Mouse (Mus musculus) embryo, embryonic 10.5 days (tissue): ENCODE measurements around the gene Mtmr14.

Experiments used
- DNase-seq: peaks from one replicate; pipeline ENCODE4 v3.0.0-alpha.2; 2015; ENCODE audit warnings: low spot score

The Mtmr14 gene

GRCm38 (mm10) chr6:113237542-113238270, at the start of gene Mtmr14:
TSS of gene Mtmr14 (plus strand) at chr6:113237843.
- peak; percentile 98 for DNase-seq

- peak; percentile 73 for DNase-seq
These were observed 43.7 kb upstream of the Mtmr14 start for GRCm38 (mm10) chr6:113193765-113194460.

- no peak for DNase-seq
These were observed 43.2 kb upstream of the Mtmr14 start for GRCm38 (mm10) chr6:113194517-113194840.

- DNase-seq: peak; percentile 71
These were observed 42.6 kb upstream of the Mtmr14 start, which contains the start of gene Lhfpl4 for GRCm38 (mm10) chr6:113194841-113195595. TSS of gene Lhfpl4 (minus strand) at chr6:113195384.

- DNase-seq: peak; percentile 40
These were observed 42.0 kb upstream of the Mtmr14 start for GRCm38 (mm10) chr6:113195596-113195992.

GRCm38 (mm10) chr6:113216280-113216679, 21.4 kb upstream of the Mtmr14 start:
- DNase-seq: no peak

GRCm38 (mm10) chr6:113225798-113226197, 11.8 kb upstream of the Mtmr14 start:
- no peak for DNase-seq

GRCm38 (mm10) chr6:113226705-113227104, 10.9 kb upstream of the Mtmr14 start:
- DNase-seq: no peak

- no peak for DNase-seq
These were observed 2.5 kb upstream of the Mtmr14 start for GRCm38 (mm10) chr6:113235141-113235540.

GRCm38 (mm10) chr6:113238442-113238841, 799 bp downstream of the Mtmr14 start:
- peak; percentile 2 for DNase-seq

GRCm38 (mm10) chr6:113242753-113243152, 5.1 kb downstream of the Mtmr14 start:
- no peak for DNase-seq

GRCm38 (mm10) chr6:113245585-113245984, 7.9 kb downstream of the Mtmr14 start:
- no peak for DNase-seq

GRCm38 (mm10) chr6:113250786-113251185, 13.1 kb downstream of the Mtmr14 start:
- DNase-seq: no peak

- DNase-seq: no peak
These were observed 14.3 kb downstream of the Mtmr14 start for GRCm38 (mm10) chr6:113251921-113252320.

GRCm38 (mm10) chr6:113254899-113255298, 17.3 kb downstream of the Mtmr14 start:
- no peak for DNase-seq

GRCm38 (mm10) chr6:113261174-113261858, 23.7 kb downstream of the Mtmr14 start:
- DNase-seq: no peak

GRCm38 (mm10) chr6:113263531-113263930, 25.9 kb downstream of the Mtmr14 start:
- DNase-seq: no peak

- no peak for DNase-seq
These were observed 26.8 kb downstream of the Mtmr14 start for GRCm38 (mm10) chr6:113264429-113264828.

- no peak for DNase-seq
These were observed 29.5 kb downstream of the Mtmr14 start for GRCm38 (mm10) chr6:113266996-113267655.

- no peak for DNase-seq
These were observed 30.3 kb downstream of the Mtmr14 start for GRCm38 (mm10) chr6:113267988-113268387.

GRCm38 (mm10) chr6:113272365-113272764, 34.7 kb downstream of the Mtmr14 start:
- no peak for DNase-seq

- DNase-seq: no peak
These were observed 39.2 kb downstream of the Mtmr14 start for GRCm38 (mm10) chr6:113276846-113277245.
